Comparison of ENCODE assay signal across 8 mouse cellular contexts in the genomic region with DNA sequence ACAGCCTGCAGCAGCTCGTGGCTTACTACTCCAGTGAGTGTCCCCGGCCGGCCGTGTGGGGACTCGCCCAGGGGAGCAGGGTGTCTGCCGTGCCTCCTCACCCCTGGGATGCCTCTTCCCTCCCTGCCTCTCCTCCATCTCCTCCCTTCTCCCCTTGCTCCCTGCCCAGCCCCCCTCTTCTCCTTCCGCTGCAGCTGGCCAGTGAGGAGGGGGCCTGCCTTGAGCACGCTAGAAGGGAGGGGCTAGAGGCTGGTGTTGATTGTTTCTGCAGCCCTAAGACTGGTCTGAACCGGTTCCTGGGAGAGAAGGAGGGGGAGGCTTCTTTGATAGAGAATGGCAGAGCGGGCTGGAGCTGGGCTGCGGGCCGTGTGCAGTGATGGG. TPM values are rescaled to one million over a fixed set of nuclear protein-coding genes. Genes with fewer than 3 reads are reported as not detected.
DNase-seq lines count a peak whose midpoint lies in the region; ATAC-seq lines count a peak whose summit lies in the region.

No protein-coding gene starts in this region.

- peak overlapping the region; percentile 51 for H3K4me2 ChIP-seq in forebrain, embryonic 13.5 days
- H3K4me2 ChIP-seq in liver, embryonic 11.5 days: peak overlapping the region; percentile 26; the same call in 1 of the 2 replicates

- H3K4me1 ChIP-seq in forebrain, embryonic 13.5 days: peaks cover 71% of the 10 kb centered on the region
- peaks cover 32% of the 10 kb centered on the region for H3K4me1 ChIP-seq in liver, embryonic 11.5 days (replicated peaks; ENCODE audit: control insufficient read depth, insufficient read depth, low read length)

- H3K36me3 ChIP-seq in forebrain, embryonic 13.5 days (ENCODE audit: poor library complexity, severe bottlenecking): peaks cover 70% of the 10 kb centered on the region
- peaks cover 10% of the 10 kb centered on the region for H3K36me3 ChIP-seq in liver, embryonic 11.5 days (ENCODE audit: control insufficient read depth, insufficient read depth, low read length)

- peak overlapping the region; percentile 70 for H3K9ac ChIP-seq in forebrain, embryonic 13.5 days
- no peak overlapping the region for H3K9ac ChIP-seq in liver, embryonic 11.5 days (ENCODE audit: low read depth, low read length)

- peak; percentile 43 to 54 for DNase-seq in layer of hippocampus, postnatal 14 days (ENCODE audit: low spot score in 2 of 2)
- no peak for DNase-seq in layer of hippocampus, adult 18-20 months (ENCODE audit: low spot score in 2 of 2)
- DNase-seq in brain, embryonic 18.5 days (ENCODE audit: low read depth, low spot score): peak; percentile 93
- DNase-seq in liver, embryonic 11.5 days (ENCODE audit: low spot score): no peak
- DNase-seq in cerebellum, adult 18-20 months: no peak
- DNase-seq in MN1 (ENCODE audit: low spot score): no peak

- H3K4me3 ChIP-seq in forebrain, embryonic 13.5 days: peak overlapping the region; percentile 14; the same call in 1 of the 2 replicates
- H3K4me3 ChIP-seq in liver, embryonic 11.5 days (ENCODE audit: low read depth, low read length): no peak overlapping the region

- H3K27ac ChIP-seq in forebrain, embryonic 13.5 days: peak overlapping the region; percentile 99
- H3K27ac ChIP-seq in liver, embryonic 11.5 days (ENCODE audit: low read depth, low read length): peak overlapping the region; percentile 59; the same call in 1 of the 2 replicates

- ATAC-seq in forebrain, embryonic 13.5 days: peak; percentile 96
- peak; percentile 57 for ATAC-seq in liver, embryonic 11.5 days (replicated peaks; ENCODE audit: low FRiP score)
- no peak for ATAC-seq in erythroblast, adult 5-6 weeks (replicated peaks; ENCODE audit: low FRiP score, poor library complexity, severe bottlenecking)

- 0% methylated on average over 11 of the region's 12 CpGs for WGBS in forebrain, embryonic 13.5 days
- 20% methylated on average over 12 of the region's 12 CpGs for WGBS in liver, embryonic 11.5 days

- H3K27me3 ChIP-seq in forebrain, embryonic 13.5 days: no peaks in the 10 kb centered on the region
- no peaks in the 10 kb centered on the region for H3K27me3 ChIP-seq in liver, embryonic 11.5 days (replicated peaks; ENCODE audit: control insufficient read depth, insufficient read depth, low read length)

- no peaks in the 10 kb centered on the region for H3K9me3 ChIP-seq in forebrain, embryonic 13.5 days (replicated peaks)
- no peaks in the 10 kb centered on the region for H3K9me3 ChIP-seq in liver, embryonic 11.5 days (ENCODE audit: control insufficient read depth, low read length)

RNA-seq across cellular contexts. Expression of a gene that starts 46.5 kb away (rescaled TPM):
- 100 to 1,000 TPM; 117 to 118 TPM for total RNA-seq in layer of hippocampus, postnatal 14 days (2021)
- 100 to 1,000 TPM; 156 to 157 TPM for total RNA-seq in layer of hippocampus, adult 18-20 months (2021)
- 28.9 and 35.1 TPM in 2 replicates for polyA plus RNA-seq in forebrain, embryonic 13.5 days (2015; fragmentation: Nextera tagmentation; extraction: Ambion mirVana)
- 4.4 and 4.8 TPM in 2 replicates for polyA plus RNA-seq in liver, embryonic 11.5 days (2014; fragmentation: Nextera tagmentation; extraction: Ambion mirVana)
- not detected in 2 replicates for total RNA-seq in erythroblast, adult 5-6 weeks (2015; ENCODE audit: low replicate concordance)
- total RNA-seq in erythroblast, adult 5-6 weeks (2017; ENCODE audit: low replicate concordance): 0.09 and 2.1 TPM in 2 replicates

Comparison
In these comparisons a context has a peak if more than half of its experiments do, and no peak if none do; other contexts are left out.
1. DNase-seq: peak in layer of hippocampus, postnatal 14 days (2 of 2) and brain, embryonic 18.5 days (single experiment); none in layer of hippocampus, adult 18-20 months (0 of 2), liver, embryonic 11.5 days (single experiment), cerebellum, adult 18-20 months (0 of 2) and MN1 (single experiment).
2. RNA of a gene that starts 46.5 kb away (total RNA-seq): 156 to 157 TPM in layer of hippocampus, adult 18-20 months and 117 to 118 TPM in layer of hippocampus, postnatal 14 days; 0.09 to 2.1 TPM in erythroblast, adult 5-6 weeks; every median in the first group is over 10 times any median in the second.